8 mouse cellular contexts compared by ENCODE assay signal in genomic region chrX:37126671-37127358, GRCm38 (mm10). TPM values are rescaled to one million over a fixed set of nuclear protein-coding genes. Genes with fewer than 3 reads are reported as not detected.
A peak's percentile ranks its signal among the peaks of the same experiment; 100 is the strongest.
DNase-seq lines count a peak whose midpoint lies in the region; ATAC-seq and TF ChIP-seq lines count a peak whose summit lies in the region.

Nkap (plus strand) TSS chrX:37126795.

- peak within 1 kb of the TSS; percentile 71 for H3K27ac ChIP-seq in MEL (ENCODE audit: control insufficient read depth, low read depth, low read length)
- peak within 1 kb of the TSS; percentile 59 for H3K27ac ChIP-seq in cerebellum, adult 2 months (ENCODE audit: insufficient read depth, low read length)
- H3K27ac ChIP-seq in forebrain, postnatal 0 days (ENCODE audit: low read depth, low read length) = peak within 1 kb of the TSS; percentile 66; the same call in 1 of the 2 replicates
- peak within 1 kb of the TSS; percentile 77 for H3K27ac ChIP-seq in lung, postnatal 0 days (ENCODE audit: low read length)

- peak; percentile 96 for ATAC-seq in forebrain, postnatal 0 days
- ATAC-seq in hematopoietic stem cell, adult 5-6 weeks (replicated peaks in 1 of 2; ENCODE audit: insufficient read depth in 1 of 2, low FRiP score in 2 of 2, low TSS enrichment in 1 of 2, low read depth in 1 of 2, poor library complexity in 2 of 2, severe bottlenecking in 2 of 2) = peak; percentile 88 to 93; a peak in 3 of 4 replicates
- peak; percentile 86 for ATAC-seq in lung, postnatal 0 days

- DNase-seq in MEL (ENCODE audit: low read depth, low spot score) = peak; percentile 92
- DNase-seq in cerebellum, adult 2 months = peak; percentile 78 to 82
- DNase-seq in forebrain, postnatal 0 days = peak; percentile 88
- DNase-seq in layer of hippocampus, adult 9-11 months = peak; percentile 49
- DNase-seq in lung, postnatal 0 days (ENCODE audit: low spot score) = peak; percentile 78
- DNase-seq in ovary, postnatal 14 days (ENCODE audit: low spot score) = peak; percentile 68
- peak; percentile 77 for DNase-seq in thymus, postnatal 14 days

- H3K9me3 ChIP-seq in MEL (replicated peaks; ENCODE audit: insufficient read depth, low read length) = no peaks in the 10 kb centered on the region
- no peaks in the 10 kb centered on the region for H3K9me3 ChIP-seq in forebrain, postnatal 0 days (ENCODE audit: low read length)
- no peaks in the 10 kb centered on the region for H3K9me3 ChIP-seq in lung, postnatal 0 days (ENCODE audit: low read length)

- H3K36me3 ChIP-seq in MEL (ENCODE audit: control insufficient read depth in 1 of 2, insufficient read depth in 2 of 2, low read length in 2 of 2) = peaks cover 0 to 4% of the 10 kb centered on the region in 2 experiments; a peak in 2 of 4 replicates
- no peaks in the 10 kb centered on the region for H3K36me3 ChIP-seq in forebrain, postnatal 0 days (ENCODE audit: insufficient read depth)
- no peaks in the 10 kb centered on the region for H3K36me3 ChIP-seq in lung, postnatal 0 days (ENCODE audit: insufficient read depth, low read length)

- H3K79me2 ChIP-seq in MEL (ENCODE audit: control insufficient read depth, insufficient read depth, low read length, poor library complexity) = peaks cover 20% of the 10 kb centered on the region

- peak within 1 kb of the TSS; percentile 47 for H3K4me2 ChIP-seq in forebrain, postnatal 0 days (ENCODE audit: low read depth)
- H3K4me2 ChIP-seq in lung, postnatal 0 days (replicated peaks; ENCODE audit: low read depth, low read length) = peak within 1 kb of the TSS; percentile 52

- peak; percentile 41 to 57; a peak in 3 of 4 replicates for TF ChIP-seq POLR2A in MEL (IDR thresholded peaks at IDR 0.05; ENCODE audit: control insufficient read depth in 1 of 2, insufficient read depth in 1 of 2, low read depth in 1 of 2, low read length in 2 of 2, poor library complexity in 1 of 2)
- peak; percentile 43; the same call in 1 of the 2 replicates for TF ChIP-seq POLR2A in cerebellum, adult 2 months (IDR thresholded peaks at IDR 0.05; ENCODE audit: borderline replicate concordance, insufficient read depth, low read length)

- TF ChIP-seq EP300 in MEL (IDR thresholded peaks at IDR 0.05; ENCODE audit: low read depth in 1 of 2, low read length in 2 of 2) = no peak
- no peak for TF ChIP-seq EP300 in lung, postnatal 0 days (IDR thresholded peaks at IDR 0.05)

- 10% methylated on average over 58 of the region's 58 CpGs for WGBS in cerebellum, adult 2 months
- 26% methylated on average over 57 of the region's 58 CpGs for WGBS in forebrain, postnatal 0 days
- WGBS in lung, postnatal 0 days = 9% methylated on average over 29 of the region's 58 CpGs

- H3K9ac ChIP-seq in MEL (ENCODE audit: control insufficient read depth, low read depth, low read length, poor library complexity, severe bottlenecking) = peak within 1 kb of the TSS; percentile 94
- peak within 1 kb of the TSS; percentile 66 for H3K9ac ChIP-seq in forebrain, postnatal 0 days
- peak within 1 kb of the TSS; percentile 78 for H3K9ac ChIP-seq in lung, postnatal 0 days (replicated peaks; ENCODE audit: low read depth)

- peaks cover 0 to 7% of the 10 kb centered on the region in 2 experiments; a peak in 1 of 4 replicates for H3K4me1 ChIP-seq in MEL (ENCODE audit: control insufficient read depth in 1 of 2, insufficient read depth in 2 of 2, low read length in 2 of 2)
- no peaks in the 10 kb centered on the region for H3K4me1 ChIP-seq in cerebellum, adult 2 months (ENCODE audit: control insufficient read depth, insufficient read depth, low read length)
- H3K4me1 ChIP-seq in forebrain, postnatal 0 days (ENCODE audit: insufficient read depth) = no peaks in the 10 kb centered on the region
- no peaks in the 10 kb centered on the region for H3K4me1 ChIP-seq in lung, postnatal 0 days (ENCODE audit: insufficient read depth, low read depth, low read length)

- peak within 1 kb of the TSS; percentile 59 to 94 for H3K4me3 ChIP-seq in MEL (ENCODE audit: control insufficient read depth in 1 of 2, insufficient read depth in 1 of 2, low read depth in 2 of 2, low read length in 2 of 2)
- H3K4me3 ChIP-seq in cerebellum, adult 2 months (replicated peaks; ENCODE audit: insufficient read depth, low read depth, low read length) = peak within 1 kb of the TSS; percentile 81
- peak within 1 kb of the TSS; percentile 59 for H3K4me3 ChIP-seq in forebrain, postnatal 0 days (ENCODE audit: low read depth, low read length)
- H3K4me3 ChIP-seq in lung, postnatal 0 days (ENCODE audit: low read depth, low read length) = peak within 1 kb of the TSS; percentile 63

- TF ChIP-seq CTCF in MEL (IDR thresholded peaks at IDR 0.05 in 2 of 3, conservative IDR thresholded peaks at IDR 0.05 in 1 of 3; ENCODE audit: control insufficient read depth in 1 of 3, insufficient read depth in 1 of 3, low read depth in 2 of 3, low read length in 3 of 3, poor library complexity in 1 of 3, severe bottlenecking in 1 of 3) = no peak
- no peak for TF ChIP-seq CTCF in cerebellum, adult 2 months (IDR thresholded peaks at IDR 0.05; ENCODE audit: borderline replicate concordance, insufficient read depth, low read depth, low read length)
- TF ChIP-seq CTCF in forebrain, postnatal 0 days (IDR thresholded peaks at IDR 0.05; ENCODE audit: low read depth) = no peak
- no peak for TF ChIP-seq CTCF in lung, postnatal 0 days (IDR thresholded peaks at IDR 0.05)

- H3K27me3 ChIP-seq in MEL (ENCODE audit: control insufficient read depth in 1 of 2, insufficient read depth in 2 of 2, low read length in 2 of 2) = no peaks in the 10 kb centered on the region
- H3K27me3 ChIP-seq in cerebellum, adult 2 months (ENCODE audit: control insufficient read depth, insufficient read depth, low read length) = no peaks in the 10 kb centered on the region
- no peaks in the 10 kb centered on the region for H3K27me3 ChIP-seq in forebrain, postnatal 0 days (ENCODE audit: insufficient read depth, low read length)
- H3K27me3 ChIP-seq in lung, postnatal 0 days (replicated peaks; ENCODE audit: insufficient read depth, low read length) = no peaks in the 10 kb centered on the region

- no peak for TF ChIP-seq RAD21 in MEL (IDR thresholded peaks at IDR 0.05; ENCODE audit: low read depth, low read length)

TF ChIP-seq in MEL, 35 proteins besides CTCF, POLR2A, EP300 and RAD21 (continues in another document):
- TF ChIP-seq HCFC1 (IDR thresholded peaks at IDR 0.05; ENCODE audit: low read depth, low read length) (peak; percentile 90), JUND (IDR thresholded peaks at IDR 0.05; ENCODE audit: low read depth, low read length) (no peak), ELF1 (IDR thresholded peaks at IDR 0.05; ENCODE audit: low read depth, low read length) (peak; percentile 71; the same call in 1 of the 2 replicates), MAFK (IDR thresholded peaks at IDR 0.05; ENCODE audit: borderline replicate concordance, low read depth, low read length) (no peak), MAZ (IDR thresholded peaks at IDR 0.05; ENCODE audit: low read depth, low read length) (no peak), MAX (IDR thresholded peaks at IDR 0.05; ENCODE audit: low read length) (no peak), SMC3 (IDR thresholded peaks at IDR 0.05; ENCODE audit: low read depth, low read length) (no peak), MEF2A (IDR thresholded peaks at IDR 0.05; ENCODE audit: extremely low read depth, insufficient replicate concordance, low read depth, low read length, poor library complexity, severe bottlenecking) (no peak), E2F4 (IDR thresholded peaks at IDR 0.05; ENCODE audit: borderline replicate concordance, low read depth, low read length) (peak; percentile 90), CHD1 (IDR thresholded peaks at IDR 0.05; ENCODE audit: low read depth, low read length) (no peak), GABPA (IDR thresholded peaks at IDR 0.05; ENCODE audit: low read depth, low read length) (no peak), ZMIZ1 (IDR thresholded peaks at IDR 0.05; ENCODE audit: low read depth, low read length) (no peak), TCF12 (IDR thresholded peaks at IDR 0.05; ENCODE audit: low read depth, low read length) (peak; percentile 54; the same call in 1 of the 2 replicates), NELFE (IDR thresholded peaks at IDR 0.05; ENCODE audit: low read depth, low read length) (peak; percentile 34; the same call in 1 of the 2 replicates), TBP (IDR thresholded peaks at IDR 0.05; ENCODE audit: low read depth, low read length) (peak; percentile 90), KAT2A (conservative IDR thresholded peaks at IDR 0.05; ENCODE audit: low read depth, low read length) (no peak; the same call in 1 of the 2 replicates), POLR2AphosphoS2 (IDR thresholded peaks at IDR 0.05; ENCODE audit: low read length) (no peak), NRF1 (IDR thresholded peaks at IDR 0.05; ENCODE audit: insufficient read depth, low read depth, low read length, poor library complexity, severe bottlenecking) (no peak), ETS1 (IDR thresholded peaks at IDR 0.05; ENCODE audit: low read depth, low read length) (no peak), POLR2AphosphoS5 (IDR thresholded peaks at IDR 0.05; ENCODE audit: borderline replicate concordance, low read depth, low read length) (no peak), RCOR1 (IDR thresholded peaks at IDR 0.05; ENCODE audit: low read depth, low read length) (no peak), ZC3H11A (IDR thresholded peaks at IDR 0.05; ENCODE audit: low read depth, low read length) (no peak), CHD2 (IDR thresholded peaks at IDR 0.05; ENCODE audit: low read length) (no peak), MYC (IDR thresholded peaks at IDR 0.05; ENCODE audit: low read depth, low read length) (no peak), MXI1 (IDR thresholded peaks at IDR 0.05; ENCODE audit: low read depth, low read length) (peak; percentile 37; the same call in 1 of the 2 replicates), SIN3A (IDR thresholded peaks at IDR 0.05; ENCODE audit: low read length) (peak; percentile 81), GATA1 (IDR thresholded peaks at IDR 0.05; ENCODE audit: low read depth, low read length) (no peak), BHLHE40 (IDR thresholded peaks at IDR 0.05; ENCODE audit: borderline replicate concordance, low read depth, low read length) (no peak), USF2 (IDR thresholded peaks at IDR 0.05; ENCODE audit: borderline replicate concordance in 1 of 2, insufficient read depth in 1 of 2, low read depth in 1 of 2, low read length in 2 of 2) (no peak)

RNA-seq across cellular contexts. Expression of gene Nkap, which starts in this region (rescaled TPM):
- 9.1 and 10.5 TPM in 2 replicates for total RNA-seq in MEL (2012; rRNA removed)
- 10 to 100 TPM in 1 of 2 experiments, not detected in 1; 14.5 TPM for polyA plus RNA-seq in MEL (2012; ENCODE audit: insufficient read depth in 1 of 2, insufficient read length in 2 of 2, low read depth in 1 of 2, low replicate concordance in 2 of 2, missing spikeins in 1 of 2)
- polyA plus RNA-seq in cerebellum, adult 2 months (2012; rRNA removed) = 6.1 TPM in 2 replicates
- total RNA-seq in forebrain, postnatal 0 days (2014; rRNA removed) = 25.2 and 30.6 TPM in 2 replicates
- 10.6 and 19.5 TPM in 2 replicates for polyA plus RNA-seq in forebrain, postnatal 0 days (2015; fragmentation: Nextera tagmentation; extraction: Ambion mirVana)
- total RNA-seq in hematopoietic stem cell, adult 5-6 weeks (2017) = 35.7 and 47.8 TPM in 2 replicates
- 11.3 TPM in 2 replicates for polyA plus RNA-seq in lung, postnatal 0 days (2015; fragmentation: Nextera tagmentation; extraction: Ambion mirVana)

Comparison
In these comparisons a context has a peak if more than half of its experiments do, and no peak if none do; other contexts are left out.
1. Peak in every context shown above with its lines: DNase-seq, ATAC-seq, H3K4me3 ChIP-seq and H3K27ac ChIP-seq.